ENCODE assay signal across 9 mouse cellular contexts in the genomic region with DNA sequence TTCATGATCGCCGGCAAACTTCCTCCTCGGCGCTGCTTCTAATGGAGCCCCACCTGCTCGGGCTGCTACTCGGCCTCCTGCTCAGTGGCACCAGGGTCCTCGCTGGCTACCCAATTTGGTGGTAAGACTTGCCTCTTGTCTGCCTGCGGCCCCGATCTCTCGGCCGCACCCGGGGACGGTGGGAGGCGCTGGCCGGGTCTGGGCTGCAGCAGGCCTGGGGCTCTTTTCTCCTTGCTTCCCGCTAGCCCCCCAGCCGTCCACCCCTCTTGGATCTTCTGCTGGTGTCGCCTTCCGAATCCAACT. TPM values are rescaled to one million over a fixed set of nuclear protein-coding genes. Genes with fewer than 3 reads are reported as not detected.
A peak's percentile ranks its signal among the peaks of the same experiment; 100 is the strongest.
DNase-seq lines count a peak whose midpoint lies in the region; ATAC-seq and TF ChIP-seq lines count a peak whose summit lies in the region.
"Had no signal": no experiment of that assay in that cellular context is flagged by ENCODE, and none has a peak within 500 bp of the region (broad histone marks: within the 10 kb centered on the region; RNA-seq: fewer than 3 reads in every experiment).

No protein-coding gene starts in this region.

- H3K9ac ChIP-seq in kidney, embryonic 15.5 days, result no peak overlapping the region
- H3K9ac ChIP-seq in embryonic facial prominence, embryonic 13.5 days, result peak overlapping the region; percentile 55
- H3K9ac ChIP-seq in hindbrain, postnatal 0 days (replicated peaks; ENCODE audit: low read length), result peak overlapping the region; percentile 50
- H3K9ac ChIP-seq in midbrain, postnatal 0 days (replicated peaks; ENCODE audit: low read length, poor library complexity, severe bottlenecking), result peak overlapping the region; percentile 40

- H3K27ac ChIP-seq in kidney, embryonic 15.5 days, result no peak overlapping the region
- H3K27ac ChIP-seq in embryonic facial prominence, embryonic 13.5 days, result no peak overlapping the region
- H3K27ac ChIP-seq in hindbrain, postnatal 0 days, result peak overlapping the region; percentile 29; the same call in 1 of the 2 replicates
- peak overlapping the region; percentile 57; the same call in 1 of the 2 replicates for H3K27ac ChIP-seq in midbrain, postnatal 0 days (ENCODE audit: low read depth, low read length)

- H3K9me3 ChIP-seq in kidney, embryonic 15.5 days (replicated peaks), result no peaks in the 10 kb centered on the region
- no peaks in the 10 kb centered on the region for H3K9me3 ChIP-seq in embryonic facial prominence, embryonic 13.5 days
- no peaks in the 10 kb centered on the region for H3K9me3 ChIP-seq in hindbrain, postnatal 0 days (ENCODE audit: low read length)
- no peaks in the 10 kb centered on the region for H3K9me3 ChIP-seq in midbrain, postnatal 0 days (ENCODE audit: low read length)

- no peak for TF ChIP-seq CTCF in hindbrain, postnatal 0 days (IDR thresholded peaks at IDR 0.05; ENCODE audit: low read depth)
- TF ChIP-seq CTCF in midbrain, postnatal 0 days (IDR thresholded peaks at IDR 0.05), result no peak

- H3K4me1 ChIP-seq in kidney, embryonic 15.5 days, result peaks cover 39% of the 10 kb centered on the region
- peaks cover 35% of the 10 kb centered on the region for H3K4me1 ChIP-seq in embryonic facial prominence, embryonic 13.5 days
- peaks cover 9% of the 10 kb centered on the region; the same call in 1 of the 2 replicates for H3K4me1 ChIP-seq in hindbrain, postnatal 0 days (ENCODE audit: insufficient read depth, low read length)
- peaks cover 16% of the 10 kb centered on the region for H3K4me1 ChIP-seq in midbrain, postnatal 0 days (ENCODE audit: insufficient read depth, low read length)

- no peak for DNase-seq in kidney, adult 9 months
- DNase-seq in hindbrain, postnatal 0 days (ENCODE audit: low spot score), result no peak
- no peak for DNase-seq in midbrain, postnatal 0 days (ENCODE audit: low spot score)
- no peak for DNase-seq in adrenal gland, postnatal 14 days
- no peak for DNase-seq in gastrocnemius, postnatal 4 days (ENCODE audit: low spot score in 2 of 2)
- DNase-seq: heart, adult 11 months had no signal

- H3K27me3 ChIP-seq in kidney, embryonic 15.5 days, result peaks cover 98% of the 10 kb centered on the region
- H3K27me3 ChIP-seq in embryonic facial prominence, embryonic 13.5 days, result peaks cover 89% of the 10 kb centered on the region
- peaks cover 42% of the 10 kb centered on the region for H3K27me3 ChIP-seq in hindbrain, postnatal 0 days (ENCODE audit: insufficient read depth, low read length)
- peaks cover 44% of the 10 kb centered on the region for H3K27me3 ChIP-seq in midbrain, postnatal 0 days (ENCODE audit: insufficient read depth, low read length)

- no peaks in the 10 kb centered on the region for H3K36me3 ChIP-seq in kidney, embryonic 15.5 days
- H3K36me3 ChIP-seq in embryonic facial prominence, embryonic 13.5 days, result no peaks in the 10 kb centered on the region
- no peaks in the 10 kb centered on the region for H3K36me3 ChIP-seq in hindbrain, postnatal 0 days (ENCODE audit: insufficient read depth, low read length)
- no peaks in the 10 kb centered on the region for H3K36me3 ChIP-seq in midbrain, postnatal 0 days (ENCODE audit: insufficient read depth, low read length)

- 2% methylated on average over 19 of the region's 19 CpGs for WGBS in kidney, embryonic 15.5 days
- 1% methylated on average over 19 of the region's 19 CpGs for WGBS in embryonic facial prominence, embryonic 13.5 days
- under 1% methylated on average over 19 of the region's 19 CpGs for WGBS in hindbrain, postnatal 0 days
- 1% methylated on average over 19 of the region's 19 CpGs for WGBS in midbrain, postnatal 0 days

- peak overlapping the region; percentile 53 for H3K4me2 ChIP-seq in kidney, embryonic 15.5 days
- peak overlapping the region; percentile 65 for H3K4me2 ChIP-seq in embryonic facial prominence, embryonic 13.5 days
- H3K4me2 ChIP-seq in hindbrain, postnatal 0 days (ENCODE audit: low read depth, low read length), result peak overlapping the region; percentile 75
- H3K4me2 ChIP-seq in midbrain, postnatal 0 days (ENCODE audit: low read depth, low read length, poor library complexity, severe bottlenecking), result peak overlapping the region; percentile 77

- ATAC-seq in kidney, embryonic 15.5 days (replicated peaks; ENCODE audit: low FRiP score), result no peak
- no peak for ATAC-seq in embryonic facial prominence, embryonic 13.5 days (ENCODE audit: insufficient number of reproducible peaks, insufficient read depth, low FRiP score, low TSS enrichment, low read depth)
- no peak for ATAC-seq in hindbrain, postnatal 0 days
- no peak for ATAC-seq in midbrain, postnatal 0 days (ENCODE audit: low FRiP score)
- ATAC-seq in activated CD4-positive, CD25-positive, alpha-beta regulatory T cell, adult 4 months, result no peak

- H3K4me3 ChIP-seq in kidney, embryonic 15.5 days (replicated peaks), result peak overlapping the region; percentile 29
- H3K4me3 ChIP-seq in embryonic facial prominence, embryonic 13.5 days, result peak overlapping the region; percentile 44
- H3K4me3 ChIP-seq in hindbrain, postnatal 0 days (ENCODE audit: low read length), result peak overlapping the region; percentile 39
- peak overlapping the region; percentile 49 for H3K4me3 ChIP-seq in midbrain, postnatal 0 days (ENCODE audit: low read depth, low read length)

RNA-seq across cellular contexts. Expression of gene Wnt3, which starts 0.2 kb away (rescaled TPM):
- polyA plus RNA-seq in kidney, embryonic 15.5 days (2015; fragmentation: Nextera tagmentation; extraction: Ambion mirVana), result 0.19 and 0.21 TPM in 2 replicates
- polyA plus RNA-seq in embryonic facial prominence, embryonic 13.5 days (2015; fragmentation: Nextera tagmentation; extraction: Ambion mirVana), result 10.0 and 11.7 TPM in 2 replicates
- 9.0 and 12.5 TPM in 2 replicates for total RNA-seq in hindbrain, postnatal 0 days (2014; rRNA removed)
- 11.1 and 11.6 TPM in 2 replicates for polyA plus RNA-seq in hindbrain, postnatal 0 days (2015; fragmentation: Nextera tagmentation; extraction: Ambion mirVana)
- 12.5 and 13.2 TPM in 2 replicates for total RNA-seq in midbrain, postnatal 0 days (2014; rRNA removed)
- polyA plus RNA-seq in midbrain, postnatal 0 days (2015; fragmentation: Nextera tagmentation; extraction: Ambion mirVana), result 11.6 and 11.7 TPM in 2 replicates
- 0.15 TPM in 1 of 2 replicates, not detected in the other for total RNA-seq in adrenal gland, postnatal 14 days (2021)
- under 1 TPM; 0.21 to 0.27 TPM for total RNA-seq in gastrocnemius, postnatal 4 days (2021)
- polyA plus RNA-seq in activated CD4-positive, CD25-positive, alpha-beta regulatory T cell, adult 4 months (2017; shearing (Covaris generic)), result 1 to 10 TPM; 1.4 to 2.9 TPM

RNA-seq across cellular contexts. Expression of gene Wnt9b, which starts 24.6 kb away (rescaled TPM):
- 7.2 and 7.7 TPM in 2 replicates for polyA plus RNA-seq in kidney, embryonic 15.5 days (2015; fragmentation: Nextera tagmentation; extraction: Ambion mirVana)
- 4.4 and 4.8 TPM in 2 replicates for polyA plus RNA-seq in embryonic facial prominence, embryonic 13.5 days (2015; fragmentation: Nextera tagmentation; extraction: Ambion mirVana)
- 2.6 and 2.7 TPM in 2 replicates for total RNA-seq in hindbrain, postnatal 0 days (2014; rRNA removed)
- polyA plus RNA-seq in hindbrain, postnatal 0 days (2015; fragmentation: Nextera tagmentation; extraction: Ambion mirVana), result 0.86 and 1.0 TPM in 2 replicates
- total RNA-seq in midbrain, postnatal 0 days (2014; rRNA removed), result 2.6 and 3.2 TPM in 2 replicates
- 1.2 and 1.3 TPM in 2 replicates for polyA plus RNA-seq in midbrain, postnatal 0 days (2015; fragmentation: Nextera tagmentation; extraction: Ambion mirVana)
- 0.22 and 0.23 TPM in 2 replicates for total RNA-seq in adrenal gland, postnatal 14 days (2021)
- total RNA-seq in gastrocnemius, postnatal 4 days (2021), result not detected
- polyA plus RNA-seq in activated CD4-positive, CD25-positive, alpha-beta regulatory T cell, adult 4 months (2017; shearing (Covaris generic)), result not detected

Comparison
In these comparisons a context has a peak if more than half of its experiments do, and no peak if none do; other contexts are left out.
1. H3K27ac ChIP-seq: peak in hindbrain, postnatal 0 days (single experiment) and midbrain, postnatal 0 days (single experiment); none in kidney, embryonic 15.5 days (single experiment) and embryonic facial prominence, embryonic 13.5 days (single experiment).
2. Peak in every context shown above with its lines, with median percentiles within 50 percentile points of each other: H3K4me2 ChIP-seq and H3K4me3 ChIP-seq.